30 mouse cellular contexts compared by ENCODE assay signal in the genomic region with DNA sequence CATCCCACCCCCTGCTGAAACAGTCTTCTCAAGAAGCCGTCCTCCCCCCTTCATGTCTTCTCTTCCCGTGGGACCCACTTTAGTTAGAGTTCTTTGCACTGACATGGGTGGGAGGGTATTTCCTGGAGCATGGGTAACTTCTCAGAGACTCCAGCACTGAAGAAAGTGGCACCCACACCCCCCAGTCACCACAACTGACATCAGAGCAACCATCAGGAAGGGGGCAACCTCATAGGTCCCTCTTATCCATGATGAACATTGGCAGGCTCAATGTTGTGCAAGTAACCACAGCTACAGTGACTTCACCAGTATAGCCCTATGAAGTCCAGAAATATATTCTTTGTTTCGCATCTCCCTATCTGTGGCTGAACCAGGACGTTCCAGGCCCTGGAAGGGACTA. TPM values are rescaled to one million over a fixed set of nuclear protein-coding genes. Genes with fewer than 3 reads are reported as not detected.
A peak's percentile ranks its signal among the peaks of the same experiment; 100 is the strongest.
DNase-seq lines count a peak whose midpoint lies in the region; ATAC-seq lines count a peak whose summit lies in the region.
"Had no signal": no experiment of that assay in that cellular context is flagged by ENCODE, and none has a peak within 500 bp of the region (broad histone marks: within the 10 kb centered on the region; RNA-seq: fewer than 3 reads in every experiment).

No protein-coding gene starts in this region.

- H3K9me3 ChIP-seq in liver, embryonic 15.5 days (replicated peaks) = no peaks in the 10 kb centered on the region
- no peaks in the 10 kb centered on the region for H3K9me3 ChIP-seq in liver, embryonic 12.5 days (replicated peaks)
- no peaks in the 10 kb centered on the region for H3K9me3 ChIP-seq in megakaryocyte, embryonic 14.5 days
- no peaks in the 10 kb centered on the region for H3K9me3 ChIP-seq in hindbrain, embryonic 12.5 days (replicated peaks)
- H3K9me3 ChIP-seq: forebrain, embryonic 15.5 days; heart, embryonic 12.5 days; hindbrain, embryonic 13.5 days; limb, embryonic 13.5 days; midbrain, embryonic 12.5 days; neural tube, embryonic 13.5 days; stomach, embryonic 15.5 days had no signal

- H3K4me3 ChIP-seq in liver, embryonic 15.5 days (replicated peaks) = no peak overlapping the region
- H3K4me3 ChIP-seq in liver, embryonic 12.5 days = no peak overlapping the region
- H3K4me3 ChIP-seq in megakaryocyte, embryonic 14.5 days (replicated peaks) = peak overlapping the region; percentile 86
- H3K4me3 ChIP-seq in hindbrain, embryonic 12.5 days = no peak overlapping the region
- H3K4me3 ChIP-seq: forebrain, embryonic 15.5 days; heart, embryonic 12.5 days; hindbrain, embryonic 13.5 days; left cerebral cortex, adult 2 months; limb, embryonic 13.5 days; midbrain, embryonic 12.5 days; neural tube, embryonic 13.5 days; stomach, embryonic 15.5 days had no signal

- H3K36me3 ChIP-seq in liver, embryonic 15.5 days (replicated peaks) = peaks cover 39% of the 10 kb centered on the region
- H3K36me3 ChIP-seq in liver, embryonic 12.5 days = peaks cover 64% of the 10 kb centered on the region
- peaks cover 54% of the 10 kb centered on the region for H3K36me3 ChIP-seq in megakaryocyte, embryonic 14.5 days (replicated peaks; ENCODE audit: low read length)
- peaks cover 43% of the 10 kb centered on the region for H3K36me3 ChIP-seq in hindbrain, embryonic 12.5 days

- H3K4me2 ChIP-seq in liver, embryonic 15.5 days = no peak overlapping the region
- no peak overlapping the region for H3K4me2 ChIP-seq in liver, embryonic 12.5 days
- no peak overlapping the region for H3K4me2 ChIP-seq in hindbrain, embryonic 12.5 days (replicated peaks)
- H3K4me2 ChIP-seq: forebrain, embryonic 15.5 days; heart, embryonic 12.5 days; hindbrain, embryonic 13.5 days; limb, embryonic 13.5 days; midbrain, embryonic 12.5 days; neural tube, embryonic 13.5 days; stomach, embryonic 15.5 days had no signal

- no peak overlapping the region for H3K9ac ChIP-seq in liver, embryonic 15.5 days
- no peak overlapping the region for H3K9ac ChIP-seq in liver, embryonic 12.5 days
- H3K9ac ChIP-seq in hindbrain, embryonic 12.5 days = no peak overlapping the region
- H3K9ac ChIP-seq: forebrain, embryonic 15.5 days; heart, embryonic 12.5 days; hindbrain, embryonic 13.5 days; limb, embryonic 13.5 days; midbrain, embryonic 12.5 days; neural tube, embryonic 13.5 days; stomach, embryonic 15.5 days had no signal

- no peaks in the 10 kb centered on the region for H3K27me3 ChIP-seq in liver, embryonic 15.5 days
- no peaks in the 10 kb centered on the region for H3K27me3 ChIP-seq in liver, embryonic 12.5 days (replicated peaks)
- H3K27me3 ChIP-seq in megakaryocyte, embryonic 14.5 days (replicated peaks) = no peaks in the 10 kb centered on the region
- H3K27me3 ChIP-seq in hindbrain, embryonic 12.5 days = no peaks in the 10 kb centered on the region
- H3K27me3 ChIP-seq: forebrain, embryonic 15.5 days; heart, embryonic 12.5 days; hindbrain, embryonic 13.5 days; limb, embryonic 13.5 days; midbrain, embryonic 12.5 days; neural tube, embryonic 13.5 days; stomach, embryonic 15.5 days had no signal

- DNase-seq in MN1 (ENCODE audit: low spot score) = no peak
- DNase-seq in right cerebral cortex, postnatal 4 days = no peak
- DNase-seq: adrenal gland, adult 8-10 months; B cell, adult 2 months; cerebellum, adult 8-10 months; cerebellum, postnatal 25 days; gastrocnemius, postnatal 25 days; heart, adult 18-20 months; heart, postnatal 14 days; kidney, adult 9 months; kidney, postnatal 10 days; layer of hippocampus, adult 9-11 months; lung, adult 18-20 months; lung, postnatal 4 days; right cerebral cortex, postnatal 14 days; thymus, postnatal 25 days had no signal

- 0 out of 2 replicates have a peak overlapping the region, but pooled peaks have one; percentile 9 for H3K27ac ChIP-seq in liver, embryonic 15.5 days (replicated peaks)
- H3K27ac ChIP-seq in liver, embryonic 12.5 days = no peak overlapping the region
- no peak overlapping the region for H3K27ac ChIP-seq in hindbrain, embryonic 12.5 days
- H3K27ac ChIP-seq: forebrain, embryonic 15.5 days; hindbrain, embryonic 13.5 days; left cerebral cortex, adult 2 months; limb, embryonic 13.5 days; midbrain, embryonic 12.5 days; neural tube, embryonic 13.5 days; stomach, embryonic 15.5 days had no signal

- ATAC-seq in liver, embryonic 15.5 days (ENCODE audit: insufficient read depth) = 0 out of 2 replicates have a peak, but pooled peaks have one; percentile 26
- no peak for ATAC-seq in liver, embryonic 12.5 days
- peak; percentile 83 for ATAC-seq in granulocyte monocyte progenitor cell, adult 5-6 weeks (replicated peaks; ENCODE audit: poor library complexity, severe bottlenecking)
- ATAC-seq in hindbrain, embryonic 12.5 days (ENCODE audit: low FRiP score) = no peak
- ATAC-seq: forebrain, embryonic 15.5 days; lung, postnatal 0 days had no signal

- peaks cover 25% of the 10 kb centered on the region for H3K4me1 ChIP-seq in liver, embryonic 15.5 days (replicated peaks)
- H3K4me1 ChIP-seq in liver, embryonic 12.5 days = peaks cover 20% of the 10 kb centered on the region
- peaks cover 59% of the 10 kb centered on the region for H3K4me1 ChIP-seq in megakaryocyte, embryonic 14.5 days
- H3K4me1 ChIP-seq in hindbrain, embryonic 12.5 days = peaks cover 5% of the 10 kb centered on the region

- 70% methylated on average over 4 of the region's 4 CpGs for WGBS in liver, embryonic 15.5 days (ENCODE audit: insufficient replicate concordance)
- 66% methylated on average over 4 of the region's 4 CpGs for WGBS in liver, embryonic 12.5 days (ENCODE audit: insufficient replicate concordance)
- WGBS in hindbrain, embryonic 12.5 days = 93% methylated on average over 4 of the region's 4 CpGs

RNA-seq across cellular contexts. Expression of a gene that starts 6.1 kb away (rescaled TPM):
- polyA plus RNA-seq in liver, embryonic 15.5 days (2015; fragmentation: Nextera tagmentation; extraction: Ambion mirVana) = 15.2 and 16.7 TPM in 2 replicates
- polyA plus RNA-seq in liver, embryonic 12.5 days (2016; fragmentation: Nextera tagmentation; extraction: Ambion mirVana) = 21.8 and 24.9 TPM in 2 replicates
- total RNA-seq in granulocyte monocyte progenitor cell, adult 5-6 weeks (2014; fragmentation: Nextera tagmentation) = 26.8 and 29.8 TPM in 2 replicates
- total RNA-seq in granulocyte monocyte progenitor cell, adult 5-6 weeks (2017) = 35.6 and 42.3 TPM in 2 replicates
- 6.9 TPM in 1 of 2 replicates, not detected in the other for polyA plus RNA-seq in megakaryocyte, embryonic 14.5 days (2012; ENCODE audit: insufficient read depth, low replicate concordance)
- 49.5 and 52.3 TPM in 2 replicates for polyA plus RNA-seq in hindbrain, embryonic 12.5 days (2016; fragmentation: Nextera tagmentation; extraction: Ambion mirVana)

RNA-seq across cellular contexts. Expression of a gene that starts 30.2 kb away (rescaled TPM):
- 3.7 and 3.9 TPM in 2 replicates for polyA plus RNA-seq in liver, embryonic 15.5 days (2015; fragmentation: Nextera tagmentation; extraction: Ambion mirVana)
- 3.6 and 4.1 TPM in 2 replicates for polyA plus RNA-seq in liver, embryonic 12.5 days (2016; fragmentation: Nextera tagmentation; extraction: Ambion mirVana)
- total RNA-seq in granulocyte monocyte progenitor cell, adult 5-6 weeks (2014; fragmentation: Nextera tagmentation) = 1.3 and 2.1 TPM in 2 replicates
- total RNA-seq in granulocyte monocyte progenitor cell, adult 5-6 weeks (2017) = 0.60 and 0.72 TPM in 2 replicates
- polyA plus RNA-seq in megakaryocyte, embryonic 14.5 days (2012; ENCODE audit: insufficient read depth, low replicate concordance) = 0.17 TPM in 1 of 2 replicates, not detected in the other
- polyA plus RNA-seq in hindbrain, embryonic 12.5 days (2016; fragmentation: Nextera tagmentation; extraction: Ambion mirVana) = 19.1 and 21.1 TPM in 2 replicates

Comparison
In these comparisons a context has a peak if more than half of its experiments do, and no peak if none do; other contexts are left out.
1. ATAC-seq: peak in liver, embryonic 15.5 days (single experiment) and granulocyte monocyte progenitor cell, adult 5-6 weeks (single experiment); none in liver, embryonic 12.5 days (single experiment) and hindbrain, embryonic 12.5 days (single experiment).